Mouse (Mus musculus) kidney, adult 10 weeks (tissue): ENCODE measurements around the gene Tbx21. TPM values are rescaled to one million over a fixed set of nuclear protein-coding genes. Genes with fewer than 3 reads are reported as not detected.

Source experiments
- polyA plus RNA-seq: library from polyadenylated mRNA; stranded (reverse); fragments of 350-450 nt; fragmentation: Illumina TruSeq; extraction: RNeasy Lipid Tissue Mini Kit (QIAGEN cat#74804); gene quantifications from one replicate; pipeline ENCODE4 v1.2.3, GENCODE M21; 2014; ENCODE audit warnings: low read depth, low replicate concordance

The Tbx21 gene
- polyA plus RNA-seq = not detected

GRCm38 (mm10) chr11:97114671-97115601 is at the start of gene Tbx21:
Gene Tbx21 (minus strand): TSS chr11:97115331.

GRCm38 (mm10) chr11:97151343-97151801 is 36.2 kb upstream of the Tbx21 start, which contains the start of gene Tbkbp1:
Gene Tbkbp1 (minus strand): TSS chr11:97151495.

GRCm38 (mm10) chr11:97050216-97050943 is 64.8 kb downstream of the Tbx21 start, which contains the start of gene Osbpl7:
Gene Osbpl7 (plus strand): TSS chr11:97050628.

Other genes starting within 250 kb of the Tbx21 start
- 22.7 TPM for gene Cdk5rap3, start 198.8 kb downstream of the Tbx21 start, polyA plus RNA-seq
- 14.7 TPM for gene Prr15l, start 187.2 kb downstream of the Tbx21 start, polyA plus RNA-seq
- 16.3 TPM for gene Pnpo, start 171.3 kb downstream of the Tbx21 start, polyA plus RNA-seq
- gene Sp2, start 132.4 kb downstream of the Tbx21 start, polyA plus RNA-seq = 2.5 TPM
- gene Sp6, start 101.9 kb downstream of the Tbx21 start, polyA plus RNA-seq = 0.28 TPM
- not detected for gene Scrn2, start 85.4 kb downstream of the Tbx21 start, polyA plus RNA-seq
- gene Lrrc46, start 73.9 kb downstream of the Tbx21 start, polyA plus RNA-seq = 0.81 TPM
- 18.1 TPM for gene Mrpl10, start 73.8 kb downstream of the Tbx21 start, polyA plus RNA-seq
- gene Osbpl7, start 64.7 kb downstream of the Tbx21 start, polyA plus RNA-seq = not detected
- 0.16 TPM for gene Tbkbp1, start 36.2 kb upstream of the Tbx21 start, polyA plus RNA-seq
- 79.1 TPM for gene Kpnb1, start 72.5 kb upstream of the Tbx21 start, polyA plus RNA-seq
- gene Npepps, start 165.3 kb upstream of the Tbx21 start, polyA plus RNA-seq = 90.2 TPM
- 47.2 TPM for gene Mrpl45, start 200.4 kb upstream of the Tbx21 start, polyA plus RNA-seq
- gene Gpr179, start 236.7 kb upstream of the Tbx21 start, polyA plus RNA-seq = 0.04 TPM
- 9.5 TPM for gene Socs7, start 247.2 kb upstream of the Tbx21 start, polyA plus RNA-seq